Mouse (Mus musculus) stomach, postnatal 0 days (tissue): ENCODE data around the gene Gm49361.
"Not testable (repeated sequence)": the region's sequence is repeated elsewhere in the genome, so short reads cannot be mapped to it uniquely, and the experiment has no call there.

ENCODE experiments used
- CTCF ChIP-seq: IDR thresholded peaks from 2 replicates; pipeline ENCODE4 v1.5.1; 2016; ENCODE audit warnings: antibody characterized with exemption, low read depth, mild to moderate bottlenecking, moderate library complexity
- EP300 ChIP-seq: optimal IDR thresholded peaks from 2 replicates; pipeline ENCODE3; 2016; ENCODE audit warnings: antibody characterized with exemption

- TF ChIP-seq EP300, CTCF: not testable (repeated sequence)
These were observed 89.4 kb downstream of the Gm49361 start for GRCm38 (mm10) chr14:57656519-57656918.
